Mouse (Mus musculus) embryonic facial prominence, embryonic 12.5 days (tissue): ENCODE measurements around the gene Gm42957. TPM values are rescaled to one million over a fixed set of nuclear protein-coding genes. Genes with fewer than 3 reads are reported as not detected.

Experiments
- ATAC-seq: fragments of 200-750 bp; cut with Nextera tagmentation; 2 replicates; pipeline ENCODE4 v1.8.0; 2017; ENCODE audit not compliant: insufficient number of reproducible peaks, insufficient read depth, low FRiP score, low TSS enrichment
- H3K27ac ChIP-seq: fragments of 300-500 bp; sonication (generic); 2 replicates; pipeline ENCODE4 v1.5.1; 2016; ENCODE audit warnings: mild to moderate bottlenecking
- H3K27me3 ChIP-seq: fragments of 300-500 bp; sonication (generic); 2 replicates; pipeline ENCODE4 v1.6.1; 2016; ENCODE audit warnings: mild to moderate bottlenecking, moderate library complexity
- H3K36me3 ChIP-seq: fragments of 300-500 bp; sonication (generic); 2 replicates; pipeline ENCODE4 v1.6.1; 2016; ENCODE audit warnings: mild to moderate bottlenecking
- H3K4me1 ChIP-seq: fragments of 300-500 bp; sonication (generic); 2 replicates; pipeline ENCODE4 v1.6.1; 2016
- H3K4me2 ChIP-seq: fragments of 300-500 bp; sonication (generic); replicated peaks from 2 replicates; pipeline ENCODE4 v1.6.1; 2016; ENCODE audit warnings: mild to moderate bottlenecking, moderate library complexity
- H3K4me3 ChIP-seq: fragments of 300-500 bp; sonication (generic); 2 replicates; pipeline ENCODE4 v1.5.1; 2016; ENCODE audit warnings: mild to moderate bottlenecking
- H3K9ac ChIP-seq: fragments of 300-500 bp; sonication (generic); 2 replicates; pipeline ENCODE4 v1.6.1; 2016; ENCODE audit warnings: mild to moderate bottlenecking, moderate library complexity
- H3K9me3 ChIP-seq: fragments of 300-500 bp; sonication (generic); 2 replicates; pipeline ENCODE4 v1.6.1; 2016; ENCODE audit warnings: mild to moderate bottlenecking, moderate library complexity
- WGBS: fragments of 180-500 bp; shearing (Covaris S2); methylation state at CpG from one replicate; pipeline ENCODE4 v1.1.7; 2016; 5-methylcytosine and 5-hydroxymethylcytosine counted together
- polyA plus RNA-seq: library from polyadenylated mRNA; unstranded; fragments of >200 nt; fragmentation: Nextera tagmentation; extraction: Ambion mirVana; gene quantifications from 2 replicates; pipeline ENCODE4 v1.2.1, GENCODE M21; 2016

Gm42957 gene
- polyA plus RNA-seq, 1 experiment from 2014 or later, result 0.10 TPM

- ATAC-seq, result peak; percentile 92
- no peaks in the 10 kb centered on the region for H3K9me3 ChIP-seq
- peak within 1 kb of the TSS; percentile 73 for H3K4me2 ChIP-seq
- peak within 1 kb of the TSS; percentile 77 for H3K27ac ChIP-seq
- WGBS, result under 1% methylated on average over 48 of the region's 48 CpGs
- H3K27me3 ChIP-seq, result no peaks in the 10 kb centered on the region
- H3K36me3 ChIP-seq, result peaks cover 21% of the 10 kb centered on the region
- H3K4me1 ChIP-seq, result peaks cover 18% of the 10 kb centered on the region
- peak within 1 kb of the TSS; percentile 70 for H3K4me3 ChIP-seq
- peak within 1 kb of the TSS; percentile 74 for H3K9ac ChIP-seq
Measured at GRCm38 (mm10) chr3:96629729-96630600, 5.3 kb upstream of the Gm42957 start, which contains the start of gene Rbm8a. Gene Rbm8a, plus strand, starts transcription at chr3:96629933.

GRCm38 (mm10) chr3:96632058-96632457, 3.2 kb upstream of the Gm42957 start:
- Histone ChIP-seq H3K4me1 (peaks cover 27% of the 10 kb centered on the region), H3K27me3 (no peaks in the 10 kb centered on the region), H3K4me2 (no peak overlapping the region), H3K9me3 (no peaks in the 10 kb centered on the region), H3K27ac (no peak overlapping the region), H3K4me3 (no peak overlapping the region), H3K36me3 (peaks cover 15% of the 10 kb centered on the region), H3K9ac (no peak overlapping the region)
- no peak for ATAC-seq

- no peak overlapping the region for H3K4me2 ChIP-seq
- H3K36me3 ChIP-seq, result peaks cover 32% of the 10 kb centered on the region
- no peaks in the 10 kb centered on the region for H3K27me3 ChIP-seq
- ATAC-seq, result no peak
- no peak overlapping the region for H3K4me3 ChIP-seq
- H3K9ac ChIP-seq, result no peak overlapping the region
- no peaks in the 10 kb centered on the region for H3K9me3 ChIP-seq
- no peak overlapping the region for H3K27ac ChIP-seq
- H3K4me1 ChIP-seq, result peaks cover 22% of the 10 kb centered on the region
- 77% methylated on average over 1 of the region's 1 CpGs for WGBS
Measured at GRCm38 (mm10) chr3:96634015-96634414, 1.3 kb upstream of the Gm42957 start.

DNA sequence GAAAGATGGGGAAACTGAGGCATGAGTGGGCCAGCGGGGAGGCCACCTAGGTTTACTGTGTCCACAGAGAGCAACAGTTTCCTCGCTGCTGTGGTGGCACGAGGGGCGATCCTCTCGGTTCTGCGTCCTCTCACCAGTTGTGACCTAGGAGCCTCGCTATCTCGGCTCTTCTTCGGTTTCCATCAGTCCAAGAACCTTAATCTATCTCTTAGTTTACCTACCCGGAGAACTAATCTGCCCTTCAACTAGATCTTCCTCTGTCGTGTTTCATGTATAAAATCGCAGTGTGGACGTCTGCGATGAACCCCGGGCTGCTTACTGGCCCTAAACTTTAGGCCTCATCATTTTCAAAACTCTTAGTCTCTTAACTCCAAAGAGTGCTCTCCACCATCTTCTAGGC, 632 bp downstream of the Gm42957 start:
- H3K36me3 ChIP-seq, result peaks cover 45% of the 10 kb centered on the region
- no peaks in the 10 kb centered on the region for H3K9me3 ChIP-seq
- H3K4me3 ChIP-seq, result peak overlapping the region; percentile 91
- 8% methylated on average over 15 of the region's 15 CpGs for WGBS
- ATAC-seq, result no peak
- peaks cover 17% of the 10 kb centered on the region for H3K4me1 ChIP-seq
- H3K4me2 ChIP-seq, result peak overlapping the region; percentile 60
- H3K27me3 ChIP-seq, result no peaks in the 10 kb centered on the region
- H3K9ac ChIP-seq, result peak overlapping the region; percentile 98
- H3K27ac ChIP-seq, result peak overlapping the region; percentile 91

- 66% methylated on average over 11 of the region's 11 CpGs for WGBS
- peaks cover 12% of the 10 kb centered on the region for H3K4me1 ChIP-seq
- H3K9ac ChIP-seq, result peak overlapping the region; percentile 98
- ATAC-seq, result no peak
- peaks cover 51% of the 10 kb centered on the region for H3K36me3 ChIP-seq
- peak overlapping the region; percentile 91 for H3K4me3 ChIP-seq
- H3K9me3 ChIP-seq, result no peaks in the 10 kb centered on the region
- H3K27ac ChIP-seq, result no peak overlapping the region
- H3K27me3 ChIP-seq, result no peaks in the 10 kb centered on the region
- H3K4me2 ChIP-seq, result peak overlapping the region; percentile 60
Measured at GRCm38 (mm10) chr3:96636448-96636847, 1.2 kb downstream of the Gm42957 start.

DNA sequence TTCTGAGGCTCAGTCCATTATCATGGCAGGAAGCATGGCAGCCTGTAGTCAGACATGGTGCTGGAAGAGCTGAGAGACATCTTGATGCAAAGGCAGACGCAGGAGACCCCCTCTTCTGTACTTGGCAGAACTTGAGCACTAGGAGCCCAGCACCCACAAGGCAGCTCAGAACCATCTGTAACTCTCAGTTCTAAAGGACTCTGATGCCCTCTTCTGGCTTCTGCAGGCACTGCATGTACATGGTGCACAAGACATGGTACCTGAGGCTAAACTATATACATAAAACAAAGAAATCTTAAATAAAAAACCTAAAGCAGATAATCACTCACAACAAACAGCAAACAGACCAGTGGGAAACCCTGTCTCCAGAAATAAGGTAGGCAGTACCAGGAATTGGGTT, 3.9 kb downstream of the Gm42957 start:
- no peak for ATAC-seq
- H3K4me3 ChIP-seq, result no peak overlapping the region
- no peak overlapping the region for H3K4me2 ChIP-seq
- H3K27me3 ChIP-seq, result no peaks in the 10 kb centered on the region
- peaks cover 12% of the 10 kb centered on the region for H3K4me1 ChIP-seq
- H3K9me3 ChIP-seq, result no peaks in the 10 kb centered on the region
- WGBS, result 71% methylated on average over 1 of the region's 1 CpGs
- no peak overlapping the region for H3K9ac ChIP-seq
- no peak overlapping the region for H3K27ac ChIP-seq
- peaks cover 50% of the 10 kb centered on the region for H3K36me3 ChIP-seq

- Histone ChIP-seq H3K27ac (no peak within 1 kb of the TSS), H3K4me2 (no peak within 1 kb of the TSS), H3K4me1 (no peaks in the 10 kb centered on the region), H3K9me3 (no peaks in the 10 kb centered on the region), H3K9ac (no peak within 1 kb of the TSS), H3K27me3 (no peaks in the 10 kb centered on the region), H3K36me3 (peaks cover 29% of the 10 kb centered on the region), H3K4me3 (no peak within 1 kb of the TSS)
- ATAC-seq, result 0 out of 2 replicates have a peak, but pooled peaks have one; percentile 52
- WGBS, result 65% methylated on average over 7 of the region's 7 CpGs
Measured at GRCm38 (mm10) chr3:96645018-96645649, 9.9 kb downstream of the Gm42957 start, which contains the start of gene Itga10. Gene Itga10, plus strand, starts transcription at chr3:96645584.

- no peaks in the 10 kb centered on the region for H3K27me3 ChIP-seq
- no peak overlapping the region for H3K4me3 ChIP-seq
- no peaks in the 10 kb centered on the region for H3K4me1 ChIP-seq
- peaks cover 22% of the 10 kb centered on the region for H3K36me3 ChIP-seq
- no peak overlapping the region for H3K4me2 ChIP-seq
- H3K9ac ChIP-seq, result no peak overlapping the region
- WGBS, result 70% methylated on average over 3 of the region's 3 CpGs
- ATAC-seq, result no peak
- H3K9me3 ChIP-seq, result no peaks in the 10 kb centered on the region
- no peak overlapping the region for H3K27ac ChIP-seq
Measured at GRCm38 (mm10) chr3:96647365-96647764, 12.1 kb downstream of the Gm42957 start.

DNA sequence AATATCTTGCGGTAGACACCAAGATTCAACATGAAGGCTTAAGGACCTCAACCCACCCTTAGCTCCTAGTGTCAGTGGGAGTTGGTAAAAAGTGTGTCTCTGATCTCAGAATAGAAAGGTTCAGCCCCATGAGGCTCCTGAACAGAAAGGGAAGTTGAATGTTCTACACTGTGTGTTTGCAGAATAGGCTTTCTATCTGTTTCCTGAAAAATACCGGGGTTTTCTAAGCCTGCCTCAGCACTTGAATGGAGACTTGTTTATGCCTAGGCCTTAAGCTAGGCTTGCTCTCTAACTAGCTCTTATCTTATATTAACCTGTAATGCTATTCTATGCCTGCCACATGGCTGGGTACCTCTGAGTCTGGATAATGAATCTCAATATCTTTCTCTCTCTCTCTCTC, 25.6 kb downstream of the Gm42957 start:
- no peak overlapping the region for H3K4me3 ChIP-seq
- WGBS, result 93% methylated on average over 2 of the region's 2 CpGs

DNA sequence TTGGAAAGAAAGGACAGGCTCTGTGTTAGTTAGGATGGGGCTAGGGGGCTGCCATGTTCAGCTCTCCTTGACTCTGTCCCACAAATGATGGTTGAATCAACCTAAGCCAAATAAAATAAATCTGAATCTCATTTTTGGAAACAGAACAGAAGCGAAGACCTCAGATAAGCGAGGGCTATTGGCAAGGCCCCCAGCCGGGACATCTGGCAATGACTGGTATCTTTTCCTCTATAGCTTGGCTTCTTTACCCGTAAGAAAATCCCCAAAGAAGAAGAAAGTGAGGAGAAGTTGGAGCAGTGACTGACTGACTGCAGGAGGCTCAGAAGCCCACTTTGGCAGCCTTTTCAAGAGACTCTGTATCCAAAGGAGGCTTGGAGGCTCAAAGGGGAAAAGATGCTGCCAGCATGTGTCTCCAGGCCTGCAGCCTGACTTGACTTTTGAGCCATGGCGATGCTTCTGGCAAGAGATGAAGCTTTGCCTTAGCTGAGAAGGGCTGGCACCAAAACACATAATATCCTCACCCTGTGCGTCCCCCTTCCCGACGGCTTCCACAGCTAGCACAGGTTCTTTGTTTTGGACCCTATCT, 27.6 kb downstream of the Gm42957 start:
- 45% methylated on average over 8 of the region's 8 CpGs for WGBS
- Histone ChIP-seq H3K9me3 (no peaks in the 10 kb centered on the region), H3K4me1 (peaks cover 17% of the 10 kb centered on the region), H3K27ac (peak overlapping the region; percentile 82), H3K36me3 (no peaks in the 10 kb centered on the region), H3K4me3 (peak overlapping the region; percentile 19; the same call in 1 of the 2 replicates), H3K9ac (0 out of 2 replicates have a peak overlapping the region, but pooled peaks have one; percentile 15), H3K27me3 (no peaks in the 10 kb centered on the region), H3K4me2 (peak overlapping the region; percentile 51)
- no peak for ATAC-seq

More for the DNA sequence above, 25.6 kb downstream of the Gm42957 start:
- Histone ChIP-seq H3K36me3 (peaks cover 4% of the 10 kb centered on the region; the same call in 1 of the 2 replicates), H3K9me3 (no peaks in the 10 kb centered on the region), H3K27me3 (no peaks in the 10 kb centered on the region), H3K27ac (no peak overlapping the region), H3K4me2 (no peak overlapping the region), H3K9ac (no peak overlapping the region), H3K4me1 (peaks cover 17% of the 10 kb centered on the region)
- no peak for ATAC-seq

GRCm38 (mm10) chr3:96663432-96664239, 28.4 kb downstream of the Gm42957 start:
- H3K9me3 ChIP-seq, result no peaks in the 10 kb centered on the region
- H3K27me3 ChIP-seq, result no peaks in the 10 kb centered on the region
- H3K36me3 ChIP-seq, result no peaks in the 10 kb centered on the region
- peak overlapping the region; percentile 45; the same call in 1 of the 2 replicates for H3K9ac ChIP-seq
- H3K4me1 ChIP-seq, result peaks cover 17% of the 10 kb centered on the region
- peak overlapping the region; percentile 19 for H3K4me3 ChIP-seq
- peak overlapping the region; percentile 51 for H3K4me2 ChIP-seq
- H3K27ac ChIP-seq, result peak overlapping the region; percentile 82
- ATAC-seq, result peak; percentile 91
- 7% methylated on average over 18 of the region's 18 CpGs for WGBS
